Mouse (Mus musculus) liver, embryonic 11.5 days (tissue): ENCODE results near the gene Cxcl13. TPM values are rescaled to one million over a fixed set of nuclear protein-coding genes. Genes with fewer than 3 reads are reported as not detected.
"Not testable (repeated sequence)": the region's sequence is repeated elsewhere in the genome, so short reads cannot be mapped to it uniquely, and the experiment has no call there.

ENCODE experiments used
- ATAC-seq: fragments of 200-750 bp; cut with Nextera tagmentation; replicated peaks from 2 replicates; pipeline ENCODE4 v1.8.0; 2017; ENCODE audit warnings: moderate number of reproducible peaks, mild to moderate bottlenecking, moderate TSS enrichment, moderate library complexity; ENCODE audit not compliant: low FRiP score
- DNase-seq: peaks from one replicate; pipeline ENCODE4 v3.0.0-alpha.2; 2017; ENCODE audit warnings: low spot score
- H3K27ac ChIP-seq: fragments of 300-500 bp; sonication (generic); 2 replicates; pipeline ENCODE4 v1.5.1; 2014; ENCODE audit warnings: mild to moderate bottlenecking, low read depth, low read length, control low read depth
- H3K27me3 ChIP-seq: fragments of 300-500 bp; sonication (generic); replicated peaks from 2 replicates; pipeline ENCODE4 v1.6.1; 2014; ENCODE audit warnings: low read length, mixed read lengths; ENCODE audit not compliant: control insufficient read depth, insufficient read depth
- H3K36me3 ChIP-seq: fragments of 300-500 bp; sonication (generic); 2 replicates; pipeline ENCODE4 v1.6.1; 2014; ENCODE audit warnings: mild to moderate bottlenecking, low read length, moderate library complexity, mixed read lengths; ENCODE audit not compliant: control insufficient read depth, insufficient read depth
- H3K4me1 ChIP-seq: fragments of 300-500 bp; sonication (generic); replicated peaks from 2 replicates; pipeline ENCODE4 v1.6.1; 2014; ENCODE audit warnings: low read length, mixed read lengths; ENCODE audit not compliant: control insufficient read depth, insufficient read depth
- H3K4me2 ChIP-seq: fragments of 300-500 bp; sonication (generic); 2 replicates; pipeline ENCODE4 v1.6.1; 2014; ENCODE audit warnings: mild to moderate bottlenecking, control low read depth, moderate library complexity
- H3K4me3 ChIP-seq: fragments of 300-500 bp; sonication (generic); 2 replicates; pipeline ENCODE4 v1.5.1; 2014; ENCODE audit warnings: low read depth, low read length, control low read depth
- H3K9ac ChIP-seq: fragments of 300-500 bp; sonication (generic); 2 replicates; pipeline ENCODE4 v1.6.1; 2014; ENCODE audit warnings: low read depth, low read length, control low read depth
- H3K9me3 ChIP-seq: fragments of 300-500 bp; sonication (generic); 2 replicates; pipeline ENCODE4 v1.6.1; 2016; ENCODE audit warnings: low read length, inconsistent platforms, mixed read lengths; ENCODE audit not compliant: control insufficient read depth
- WGBS: fragments of 180-500 bp; shearing (Covaris S2); extraction: QIAGEN DNeasy Blood & Tissue Kit; methylation state at CpG from one replicate; pipeline ENCODE4 v1.1.7; 2014; 5-methylcytosine and 5-hydroxymethylcytosine counted together
- polyA plus RNA-seq: library from polyadenylated mRNA; unstranded; fragments of >200 nt; fragmentation: Nextera tagmentation; extraction: Ambion mirVana; gene quantifications from 2 replicates; pipeline ENCODE4 v1.2.1, GENCODE M21; 2014

Cxcl13 gene
- polyA plus RNA-seq, 1 experiment from 2014 or later = 1.8 TPM

DNA sequence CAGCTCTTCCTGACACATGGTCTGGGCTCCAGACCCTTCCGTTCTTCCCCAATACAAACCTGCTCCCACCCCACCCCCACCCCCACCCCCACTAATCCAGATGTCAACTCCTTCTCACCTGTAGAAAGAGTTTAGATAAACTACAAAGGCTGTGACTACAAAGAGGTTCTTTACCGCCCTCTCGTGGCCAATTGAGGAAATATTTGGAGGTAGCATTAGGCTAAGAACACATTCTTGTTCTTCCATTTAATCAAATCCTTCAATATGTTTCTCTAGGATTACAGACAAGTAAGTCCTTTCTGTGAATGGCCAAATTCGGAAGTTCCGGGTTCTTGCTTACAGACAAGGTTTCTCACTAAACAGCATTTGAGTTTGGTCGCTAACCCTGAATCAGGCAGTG lies 14.1 kb downstream of the Cxcl13 start:
- ATAC-seq (no peak), DNase-seq (no peak)
- Histone ChIP-seq H3K4me1 (no peaks in the 10 kb centered on the region), H3K4me3 (no peak overlapping the region), H3K4me2 (no peak overlapping the region), H3K27ac (no peak overlapping the region), H3K36me3 (no peaks in the 10 kb centered on the region), H3K9ac (no peak overlapping the region), H3K9me3 (no peaks in the 10 kb centered on the region), H3K27me3 (no peaks in the 10 kb centered on the region)
- WGBS = 31% methylated on average over 6 of the region's 6 CpGs

DNA sequence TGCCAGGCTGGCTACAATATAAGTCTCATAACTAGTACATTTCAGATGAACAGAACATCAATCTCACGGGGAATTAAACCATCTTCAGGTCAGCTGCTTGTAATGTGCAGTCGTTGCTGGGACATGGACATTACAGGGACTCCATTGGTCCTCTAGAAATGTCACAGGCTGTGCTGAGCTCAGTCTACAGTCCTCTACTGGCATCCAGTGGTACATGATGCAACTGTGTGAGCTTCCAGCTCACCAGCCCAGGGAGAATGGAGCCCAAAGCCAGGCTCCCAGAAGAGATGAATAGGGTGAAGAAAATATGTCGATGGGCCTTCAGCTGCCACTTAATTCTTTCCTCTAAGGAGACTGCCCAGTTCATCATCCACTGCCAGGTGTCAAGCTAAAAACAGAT lies 15.5 kb downstream of the Cxcl13 start:
- Histone ChIP-seq H3K27me3 (no peaks in the 10 kb centered on the region), H3K27ac (no peak overlapping the region), H3K9ac (no peak overlapping the region), H3K4me1 (no peaks in the 10 kb centered on the region), H3K4me3 (no peak overlapping the region), H3K4me2 (no peak overlapping the region), H3K9me3 (no peaks in the 10 kb centered on the region), H3K36me3 (no peaks in the 10 kb centered on the region)
- 73% methylated on average over 3 of the region's 3 CpGs for WGBS
- no peak for ATAC-seq
- no peak for DNase-seq

DNA sequence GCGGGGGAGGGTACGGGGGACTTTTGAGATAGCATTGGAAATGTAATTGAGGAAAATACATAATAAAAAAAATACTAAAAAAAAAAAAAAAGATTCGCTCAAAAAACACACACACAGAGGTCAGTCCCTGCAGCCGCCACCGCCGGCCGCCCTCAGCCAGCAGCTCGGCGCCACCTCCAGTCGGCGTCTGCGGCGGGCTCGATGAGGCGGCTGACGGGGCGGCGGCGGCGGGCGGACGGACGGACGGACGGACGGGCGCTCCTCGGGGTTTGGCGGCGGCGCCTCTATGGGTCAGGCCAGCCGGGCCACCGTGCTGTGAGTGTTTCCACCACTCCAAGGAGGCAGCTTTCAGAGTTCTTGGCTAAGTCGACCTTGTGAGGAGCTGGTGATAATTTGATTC lies 17.1 kb downstream of the Cxcl13 start:
- not testable (repeated sequence) for H3K9ac ChIP-seq, H3K4me3 ChIP-seq, DNase-seq, H3K4me1 ChIP-seq, H3K36me3 ChIP-seq, H3K27me3 ChIP-seq, H3K27ac ChIP-seq, ATAC-seq, H3K9me3 ChIP-seq
- 26% methylated on average over 32 of the region's 34 CpGs for WGBS
- peak overlapping the region; percentile 33; the same call in 1 of the 2 replicates for H3K4me2 ChIP-seq

DNA sequence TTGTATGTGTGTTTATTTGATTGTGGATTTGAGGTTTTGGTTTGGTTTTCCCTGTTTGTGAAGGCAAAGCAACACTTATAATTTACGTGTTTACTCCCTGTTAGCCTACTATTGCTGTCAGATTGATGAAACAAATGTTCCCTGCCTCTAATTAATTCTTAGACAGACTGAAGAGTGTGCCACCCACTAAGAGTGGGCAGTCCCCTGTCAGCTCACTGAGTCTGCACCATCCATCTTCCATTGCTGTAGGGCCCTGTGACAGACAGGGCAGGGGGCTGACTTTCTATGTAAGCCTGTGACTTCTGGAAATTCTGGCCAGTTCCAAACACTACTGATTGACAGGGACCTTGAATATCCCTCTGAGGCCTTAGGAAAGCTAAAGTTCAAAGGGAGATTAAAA lies 19.5 kb downstream of the Cxcl13 start:
- DNase-seq = no peak
- ATAC-seq = no peak
- WGBS = 73% methylated on average over 1 of the region's 1 CpGs

DNA sequence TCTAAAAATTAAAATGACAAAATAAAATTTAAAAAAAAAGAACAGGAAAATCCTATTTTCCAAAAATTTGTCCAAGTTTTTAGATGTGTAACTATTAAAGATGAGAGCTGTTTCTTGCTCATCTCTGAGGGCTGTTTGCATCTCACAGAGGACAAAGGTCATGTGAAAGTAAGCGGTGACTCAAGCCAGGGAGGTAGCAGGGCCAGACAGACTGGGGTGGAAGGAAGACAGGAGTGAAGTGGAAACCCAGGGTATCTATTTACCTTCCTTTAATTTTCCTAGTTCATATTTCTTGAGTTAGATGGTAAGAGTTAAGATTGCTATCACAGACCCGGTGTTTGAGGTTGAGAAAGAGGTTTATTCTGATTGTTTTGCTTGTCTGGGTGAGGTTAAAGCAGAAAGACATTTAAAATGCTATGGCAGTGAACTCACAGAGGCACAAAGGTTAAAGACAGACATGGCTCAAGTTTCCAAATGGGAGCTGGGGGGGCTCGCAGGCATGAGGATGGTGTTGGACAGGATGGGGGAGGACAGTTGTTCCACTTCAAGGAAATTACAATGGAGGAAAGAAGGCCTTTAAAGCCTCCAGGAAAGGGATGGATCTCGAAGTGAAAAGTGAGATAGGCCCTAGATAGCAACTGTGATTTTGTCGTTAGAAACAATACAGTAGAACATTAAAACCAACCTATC lies 27.2 kb downstream of the Cxcl13 start:
- no peaks in the 10 kb centered on the region for H3K4me1 ChIP-seq
- H3K4me2 ChIP-seq = no peak overlapping the region
- no peak overlapping the region for H3K27ac ChIP-seq
- DNase-seq (no peak), ATAC-seq (no peak)
- no peaks in the 10 kb centered on the region for H3K9me3 ChIP-seq
- no peak overlapping the region for H3K4me3 ChIP-seq
- H3K27me3 ChIP-seq = no peaks in the 10 kb centered on the region
- WGBS = 58% methylated on average over 5 of the region's 5 CpGs
- H3K36me3 ChIP-seq = no peaks in the 10 kb centered on the region
- H3K9ac ChIP-seq = no peak overlapping the region

More for the DNA sequence above, 19.5 kb downstream of the Cxcl13 start:
- Histone ChIP-seq H3K36me3 (no peaks in the 10 kb centered on the region), H3K4me3 (no peak overlapping the region), H3K9ac (no peak overlapping the region), H3K4me2 (no peak overlapping the region), H3K9me3 (no peaks in the 10 kb centered on the region), H3K27me3 (no peaks in the 10 kb centered on the region), H3K27ac (no peak overlapping the region), H3K4me1 (no peaks in the 10 kb centered on the region)

DNA sequence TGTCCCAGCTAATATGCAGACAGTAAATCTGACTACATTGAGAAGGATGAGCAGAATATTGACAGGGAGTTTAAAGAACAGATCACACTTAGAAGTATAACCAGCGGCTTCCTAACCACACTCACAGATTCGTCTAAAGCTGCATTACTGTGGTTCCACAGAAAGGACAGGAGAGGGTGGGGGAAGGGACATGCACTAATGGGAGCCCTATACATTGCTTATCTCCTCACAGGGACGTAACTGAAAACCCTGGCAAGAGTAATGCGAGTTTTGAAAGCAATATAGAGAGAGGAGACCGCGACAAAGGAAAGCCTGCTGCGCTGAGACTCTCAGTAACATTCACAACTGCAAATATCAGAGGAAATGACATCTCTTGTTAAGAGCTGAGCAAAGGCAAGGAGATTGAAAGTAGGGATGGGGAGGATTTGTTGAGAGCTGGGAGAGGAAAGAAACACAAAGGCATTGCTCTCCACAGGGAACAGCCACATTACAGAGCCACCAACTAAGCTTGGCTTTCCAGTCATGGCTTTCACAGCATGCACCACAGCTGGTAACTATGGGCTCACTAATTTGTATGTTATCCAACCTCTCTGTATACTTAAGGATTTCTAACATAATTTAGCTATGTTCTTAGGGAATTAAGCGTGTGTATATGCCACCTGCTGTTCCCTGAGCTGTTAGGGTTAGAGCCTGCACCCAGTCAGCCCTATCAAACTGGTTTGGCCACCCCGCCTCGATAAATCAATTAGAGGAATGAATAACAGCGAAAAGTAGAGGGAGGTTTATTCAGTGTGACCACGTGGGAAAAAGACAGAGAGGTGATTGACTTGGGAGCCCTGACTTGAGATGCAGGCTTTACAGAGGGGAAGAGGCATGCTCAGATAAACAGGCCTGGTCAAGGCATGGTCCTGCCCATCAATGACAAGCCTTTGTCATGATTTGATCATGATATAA lies 34.9 kb downstream of the Cxcl13 start:
- no peak overlapping the region for H3K4me2 ChIP-seq

DNA sequence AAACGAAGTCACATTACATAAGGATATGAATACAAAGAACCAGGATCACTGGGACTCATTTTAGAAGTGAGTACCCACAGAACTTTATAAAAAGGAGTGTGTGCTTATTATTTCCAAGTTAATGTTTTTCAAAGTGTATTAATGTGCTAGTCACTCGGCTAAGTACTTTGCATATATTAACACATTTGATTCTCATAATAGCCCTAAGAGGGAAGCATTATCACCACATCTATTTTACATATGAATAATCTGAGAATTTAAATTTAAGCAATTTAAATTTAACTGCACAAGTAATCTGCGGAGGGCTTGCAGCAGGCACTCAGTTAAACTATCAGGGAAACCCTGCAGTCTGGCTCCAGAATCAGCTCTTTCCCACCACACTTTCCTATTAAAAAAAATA lies 40.5 kb downstream of the Cxcl13 start:
- DNase-seq = no peak
- no peak overlapping the region for H3K4me3 ChIP-seq

More for the DNA sequence above, 34.9 kb downstream of the Cxcl13 start:
- Histone ChIP-seq H3K9me3 (no peaks in the 10 kb centered on the region), H3K36me3 (no peaks in the 10 kb centered on the region), H3K4me3 (no peak overlapping the region), H3K27ac (no peak overlapping the region), H3K27me3 (no peaks in the 10 kb centered on the region), H3K9ac (no peak overlapping the region), H3K4me1 (no peaks in the 10 kb centered on the region)
- ATAC-seq (no peak), DNase-seq (no peak)
- WGBS = 19% methylated on average over 12 of the region's 12 CpGs

DNA sequence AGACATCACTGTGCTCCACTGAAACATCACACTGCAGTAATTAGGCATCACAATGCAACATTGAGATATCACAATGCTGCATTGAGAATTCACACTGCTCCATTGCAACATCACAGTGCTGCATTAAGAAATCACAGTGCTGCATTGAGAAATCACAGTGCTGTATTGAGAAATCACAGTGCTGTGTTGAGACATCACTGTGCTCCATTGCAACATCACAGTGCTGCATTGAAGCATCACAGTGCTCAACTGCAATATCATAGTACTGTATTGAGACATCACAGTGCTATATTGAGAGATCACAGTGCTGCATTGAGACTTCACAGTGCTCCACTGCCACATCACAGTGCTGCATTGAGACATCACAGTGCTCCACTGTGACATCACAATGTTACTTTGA lies 46.6 kb downstream of the Cxcl13 start:
- Histone ChIP-seq H3K9me3 (no peaks in the 10 kb centered on the region), H3K36me3 (no peaks in the 10 kb centered on the region), H3K4me1 (no peaks in the 10 kb centered on the region), H3K27ac (no peak overlapping the region), H3K4me3 (no peak overlapping the region), H3K9ac (no peak overlapping the region), H3K4me2 (no peak overlapping the region), H3K27me3 (no peaks in the 10 kb centered on the region)
- ATAC-seq = no peak; the same call in 1 of the 2 replicates
- DNase-seq = no peak

More for the DNA sequence above, 40.5 kb downstream of the Cxcl13 start:
- Histone ChIP-seq H3K27ac (no peak overlapping the region), H3K9me3 (no peaks in the 10 kb centered on the region), H3K27me3 (no peaks in the 10 kb centered on the region), H3K4me2 (no peak overlapping the region), H3K36me3 (no peaks in the 10 kb centered on the region), H3K9ac (no peak overlapping the region), H3K4me1 (no peaks in the 10 kb centered on the region)
- no peak for ATAC-seq
- WGBS = 73% methylated on average over 3 of the region's 3 CpGs
